Mouse (Mus musculus) G1E (cell line): Measurements from ENCODE around the gene Cdkl3.

Experiments
- CTCF ChIP-seq: IDR thresholded peaks from 2 replicates; pipeline ENCODE4 v1.5.1; 2012; ENCODE audit warnings: low read depth, low read length, inconsistent platforms, mixed read lengths
- GATA1 ChIP-seq: IDR thresholded peaks from 2 replicates; pipeline ENCODE4 v1.6.1; 2012; ENCODE audit warnings: borderline replicate concordance, low read length, inconsistent platforms, mixed read lengths

DNA sequence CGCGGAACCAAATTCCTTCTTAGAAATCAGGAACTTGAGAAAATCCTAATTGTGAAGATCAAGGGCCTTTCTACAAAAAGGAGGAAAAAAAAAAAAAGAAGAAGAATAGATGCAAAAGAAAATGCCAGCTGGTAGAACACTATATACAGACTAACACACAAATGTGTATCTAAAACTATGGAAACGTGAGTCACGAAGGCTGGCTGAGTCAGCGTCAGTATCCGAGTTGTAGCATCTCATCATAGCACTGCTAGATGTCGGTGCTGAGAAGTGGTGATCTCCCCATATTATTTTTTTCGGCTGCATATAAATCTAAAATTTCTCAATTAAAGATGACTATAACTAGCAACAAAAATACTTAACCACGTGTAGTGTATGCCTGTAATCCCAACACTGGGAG, 87.2 kb downstream of the Cdkl3 start:
- TF ChIP-seq CTCF (no peak), GATA1 (no peak)
